Mouse (Mus musculus) frontal cortex, adult (tissue): ENCODE data around the gene Ovca2.
A peak's percentile ranks its signal among the peaks of the same experiment; 100 is the strongest.
"Not testable (repeated sequence)": the region's sequence is repeated elsewhere in the genome, so short reads cannot be mapped to it uniquely, and the experiment has no call there.

Experiments
- ATAC-seq: cut with Nextera tagmentation; 2 replicates; pipeline ENCODE4 v1.9.2; 2017; ENCODE audit warnings: mild to moderate bottlenecking, moderate library complexity, mixed read lengths; ENCODE audit not compliant: low TSS enrichment

Gene Ovca2

GRCm38 (mm10) chr11:75194850-75195461 is 16.3 kb upstream of the Ovca2 start:
- peak; percentile 3; the same call in 1 of the 2 replicates for ATAC-seq

- no peak for ATAC-seq
Measured at GRCm38 (mm10) chr11:75194121-75194849, 15.7 kb upstream of the Ovca2 start.

- 0 out of 2 replicates have a peak, but pooled peaks have one; percentile 10 for ATAC-seq
Measured at GRCm38 (mm10) chr11:75193256-75194071, 14.8 kb upstream of the Ovca2 start, which contains the start of gene Rtn4rl1. Gene Rtn4rl1 (plus strand): TSS chr11:75193783.

GRCm38 (mm10) chr11:75192336-75193214 is 13.9 kb upstream of the Ovca2 start:
- no peak for ATAC-seq

GRCm38 (mm10) chr11:75191841-75192240 is 13.2 kb upstream of the Ovca2 start:
- ATAC-seq, result no peak

- ATAC-seq, result no peak
Measured at GRCm38 (mm10) chr11:75190905-75191441, 12.3 kb upstream of the Ovca2 start, which contains the start of gene Dph1. Gene Dph1 (minus strand): TSS chr11:75191241.

GRCm38 (mm10) chr11:75190371-75190724 is 11.7 kb upstream of the Ovca2 start:
- ATAC-seq, result peak; percentile 45

- 0 out of 2 replicates have a peak, but pooled peaks have one; percentile 0 for ATAC-seq
Measured at GRCm38 (mm10) chr11:75189713-75190370, 11.2 kb upstream of the Ovca2 start.

GRCm38 (mm10) chr11:75184986-75185385 is 6.4 kb upstream of the Ovca2 start:
- peak; percentile 20 for ATAC-seq

- peak; percentile 48; the same call in 1 of the 2 replicates for ATAC-seq
Measured at GRCm38 (mm10) chr11:75184573-75184972, 5.9 kb upstream of the Ovca2 start.

GRCm38 (mm10) chr11:75183917-75184570 is 5.4 kb upstream of the Ovca2 start:
- peak; percentile 74 for ATAC-seq

- ATAC-seq, result no peak
Measured at GRCm38 (mm10) chr11:75178011-75178410, 624 bp downstream of the Ovca2 start.

- not testable (repeated sequence) for ATAC-seq
Measured at GRCm38 (mm10) chr11:75174574-75174973, 4.1 kb downstream of the Ovca2 start.

- ATAC-seq, result peak; percentile 18
Measured at GRCm38 (mm10) chr11:75173799-75174165, 4.9 kb downstream of the Ovca2 start.

- peak; percentile 7 for ATAC-seq
Measured at GRCm38 (mm10) chr11:75173095-75173798, 5.4 kb downstream of the Ovca2 start.

- no peak for ATAC-seq
Measured at GRCm38 (mm10) chr11:75172151-75173094, 6.2 kb downstream of the Ovca2 start.

GRCm38 (mm10) chr11:75171186-75171865 is 7.3 kb downstream of the Ovca2 start:
- ATAC-seq, result no peak
